14 mouse cellular contexts compared by ENCODE assay signal in genomic region chr8:3574546-3574945, GRCm38 (mm10). TPM values are rescaled to one million over a fixed set of nuclear protein-coding genes. Genes with fewer than 3 reads are reported as not detected.
"Had no signal": no experiment of that assay in that cellular context is flagged by ENCODE, and none has a peak within 500 bp of the region (broad histone marks: within the 10 kb centered on the region; RNA-seq: fewer than 3 reads in every experiment).

No protein-coding gene starts in this region.

- DNase-seq: lung, embryonic 14.5 days; lung, postnatal 10 days; lung, postnatal 4 days; midbrain, embryonic 14.5 days; retina, postnatal 1 day; right cerebral cortex, adult 18-20 months; right cerebral cortex, postnatal 25 days; right cerebral cortex, postnatal 4 days; spleen, adult 18-20 months; thymus, adult 18-20 months; thymus, postnatal 14 days; thymus, postnatal 36 days had no signal

RNA-seq across cellular contexts. Expression of gene C330021F23Rik, which starts 6.8 kb away (rescaled TPM):
- total RNA-seq: megakaryocyte, adult 5-6 weeks had no signal

RNA-seq across cellular contexts. Expression of gene Pcp2, which starts 50.8 kb away (rescaled TPM):
- total RNA-seq: megakaryocyte, adult 5-6 weeks; megakaryocyte-erythroid progenitor cell, adult 5-6 weeks had no signal
